Mouse (Mus musculus): ENCODE data around the gene Ccer1. TPM values are rescaled to one million over a fixed set of nuclear protein-coding genes. Genes with fewer than 3 reads are reported as not detected.

Gene Ccer1
- polyA plus RNA-seq, 1 experiment from 2014 or later, result not detected

- H3K9ac ChIP-seq (replicated peaks), result no peak overlapping the region
These were observed 9.9 kb upstream of the Ccer1 start for GRCm38 (mm10) chr10:97682981-97683380.

GRCm38 (mm10) chr10:97687198-97687597, 5.7 kb upstream of the Ccer1 start:
- H3K27me3 ChIP-seq (ENCODE audit: insufficient read depth, low read length), result no peaks in the 10 kb centered on the region
- no peak overlapping the region for H3K27ac ChIP-seq (ENCODE audit: low read depth)
- H3K9me3 ChIP-seq (ENCODE audit: low read length), result no peaks in the 10 kb centered on the region
- DNase-seq, result no peak
- H3K9ac ChIP-seq (replicated peaks), result no peak overlapping the region
- no peaks in the 10 kb centered on the region for H3K36me3 ChIP-seq (replicated peaks; ENCODE audit: insufficient read depth, low read length)
- no peaks in the 10 kb centered on the region for H3K4me1 ChIP-seq (ENCODE audit: insufficient read depth)
- TF ChIP-seq CTCF (IDR thresholded peaks at IDR 0.05; ENCODE audit: low read depth), result no peak
- no peak for TF ChIP-seq EP300 (IDR thresholded peaks at IDR 0.05; ENCODE audit: low read depth)
- no peak overlapping the region for H3K4me2 ChIP-seq (ENCODE audit: low read depth, low read length)
- WGBS (ENCODE audit: insufficient replicate concordance), result 85% methylated on average over 1 of the region's 1 CpGs
- no peak overlapping the region for H3K4me3 ChIP-seq (ENCODE audit: low read depth, low read length)
- ATAC-seq, result no peak

More at GRCm38 (mm10) chr10:97682981-97683380, 9.9 kb upstream of the Ccer1 start:
- TF ChIP-seq EP300 (IDR thresholded peaks at IDR 0.05; ENCODE audit: low read depth) (no peak), CTCF (IDR thresholded peaks at IDR 0.05; ENCODE audit: low read depth) (no peak)
- no peaks in the 10 kb centered on the region for H3K9me3 ChIP-seq (ENCODE audit: low read length)
- H3K4me2 ChIP-seq (ENCODE audit: low read depth, low read length), result no peak overlapping the region
- no peak for DNase-seq
- no peaks in the 10 kb centered on the region for H3K36me3 ChIP-seq (replicated peaks; ENCODE audit: insufficient read depth, low read length)
- no peak overlapping the region for H3K27ac ChIP-seq (ENCODE audit: low read depth)
- no peaks in the 10 kb centered on the region for H3K27me3 ChIP-seq (ENCODE audit: insufficient read depth, low read length)
- H3K4me1 ChIP-seq (ENCODE audit: insufficient read depth), result no peaks in the 10 kb centered on the region
- ATAC-seq, result no peak
- H3K4me3 ChIP-seq (ENCODE audit: low read depth, low read length), result no peak overlapping the region

- ATAC-seq, result no peak
- TF ChIP-seq CTCF (IDR thresholded peaks at IDR 0.05; ENCODE audit: low read depth) (peak; percentile 29), EP300 (IDR thresholded peaks at IDR 0.05; ENCODE audit: low read depth) (no peak)
- no peaks in the 10 kb centered on the region for H3K27me3 ChIP-seq (ENCODE audit: insufficient read depth, low read length)
- 81% methylated on average over 3 of the region's 3 CpGs for WGBS (ENCODE audit: insufficient replicate concordance)
- no peak overlapping the region for H3K9ac ChIP-seq (replicated peaks)
- no peak overlapping the region for H3K4me2 ChIP-seq (ENCODE audit: low read depth, low read length)
- H3K36me3 ChIP-seq (replicated peaks; ENCODE audit: insufficient read depth, low read length), result no peaks in the 10 kb centered on the region
- no peak for DNase-seq
- no peaks in the 10 kb centered on the region for H3K9me3 ChIP-seq (ENCODE audit: low read length)
- H3K27ac ChIP-seq (ENCODE audit: low read depth), result no peak overlapping the region
- no peak overlapping the region for H3K4me3 ChIP-seq (ENCODE audit: low read depth, low read length)
- no peaks in the 10 kb centered on the region for H3K4me1 ChIP-seq (ENCODE audit: insufficient read depth)
These were observed 3.4 kb upstream of the Ccer1 start for GRCm38 (mm10) chr10:97689425-97689824.

- Histone ChIP-seq H3K9me3 (ENCODE audit: low read length) (no peaks in the 10 kb centered on the region), H3K4me1 (ENCODE audit: insufficient read depth) (no peaks in the 10 kb centered on the region), H3K4me3 (ENCODE audit: low read depth, low read length) (no peak overlapping the region), H3K4me2 (ENCODE audit: low read depth, low read length) (no peak overlapping the region), H3K36me3 (replicated peaks; ENCODE audit: insufficient read depth, low read length) (no peaks in the 10 kb centered on the region), H3K9ac (replicated peaks) (no peak overlapping the region), H3K27ac (ENCODE audit: low read depth) (no peak overlapping the region), H3K27me3 (ENCODE audit: insufficient read depth, low read length) (no peaks in the 10 kb centered on the region)
- TF ChIP-seq CTCF (IDR thresholded peaks at IDR 0.05; ENCODE audit: low read depth) (no peak), EP300 (IDR thresholded peaks at IDR 0.05; ENCODE audit: low read depth) (no peak)
- 87% methylated on average over 37 of the region's 37 CpGs for WGBS (ENCODE audit: insufficient replicate concordance)
- DNase-seq (no peak), ATAC-seq (no peak)
These were observed 708 bp downstream of the Ccer1 start for GRCm38 (mm10) chr10:97693398-97694135.

GRCm38 (mm10) chr10:97702321-97702720, 9.5 kb downstream of the Ccer1 start:
- Histone ChIP-seq H3K9ac (replicated peaks) (no peak overlapping the region), H3K4me2 (ENCODE audit: low read depth, low read length) (no peak overlapping the region), H3K27me3 (ENCODE audit: insufficient read depth, low read length) (no peaks in the 10 kb centered on the region), H3K4me3 (ENCODE audit: low read depth, low read length) (no peak overlapping the region), H3K9me3 (ENCODE audit: low read length) (no peaks in the 10 kb centered on the region), H3K27ac (ENCODE audit: low read depth) (no peak overlapping the region), H3K4me1 (ENCODE audit: insufficient read depth) (no peaks in the 10 kb centered on the region), H3K36me3 (replicated peaks; ENCODE audit: insufficient read depth, low read length) (no peaks in the 10 kb centered on the region)
- ATAC-seq (no peak), DNase-seq (no peak)
- TF ChIP-seq EP300 (IDR thresholded peaks at IDR 0.05; ENCODE audit: low read depth) (no peak), CTCF (IDR thresholded peaks at IDR 0.05; ENCODE audit: low read depth) (no peak)

GRCm38 (mm10) chr10:97704562-97704961, 11.7 kb downstream of the Ccer1 start:
- Histone ChIP-seq H3K27ac (ENCODE audit: low read depth) (no peak overlapping the region), H3K9me3 (ENCODE audit: low read length) (no peaks in the 10 kb centered on the region), H3K4me2 (ENCODE audit: low read depth, low read length) (no peak overlapping the region), H3K36me3 (replicated peaks; ENCODE audit: insufficient read depth, low read length) (no peaks in the 10 kb centered on the region), H3K9ac (replicated peaks) (no peak overlapping the region), H3K27me3 (ENCODE audit: insufficient read depth, low read length) (no peaks in the 10 kb centered on the region), H3K4me3 (ENCODE audit: low read depth, low read length) (no peak overlapping the region), H3K4me1 (ENCODE audit: insufficient read depth) (no peaks in the 10 kb centered on the region)
- DNase-seq, result peak; percentile 19
- TF ChIP-seq CTCF (IDR thresholded peaks at IDR 0.05; ENCODE audit: low read depth), result peak; percentile 68
- no peak for TF ChIP-seq EP300 (IDR thresholded peaks at IDR 0.05; ENCODE audit: low read depth)
- WGBS (ENCODE audit: insufficient replicate concordance), result 46% methylated on average over 1 of the region's 1 CpGs
- ATAC-seq, result no peak

Measured in liver, postnatal 0 days (tissue).